Mouse (Mus musculus) C2C12 (cell line): Measurements from ENCODE around the gene Tlr5.

Experiments
- CEBPB ChIP-seq: IDR thresholded peaks from one replicate; pipeline ENCODE4 v1.6.1; 2011; ENCODE audit warnings: low read depth, mild to moderate bottlenecking, control low read depth, moderate library complexity
- CTCF ChIP-seq: IDR thresholded peaks from one replicate; pipeline ENCODE4 v1.5.1; 2011; ENCODE audit not compliant: control insufficient read depth, insufficient read depth, insufficient read length
- MAX ChIP-seq: IDR thresholded peaks from one replicate; pipeline ENCODE4 v1.6.1; 2011; ENCODE audit warnings: mild to moderate bottlenecking, control low read depth
- USF1 ChIP-seq: IDR thresholded peaks from one replicate; pipeline ENCODE4 v1.6.1; 2011; ENCODE audit warnings: low read depth, mild to moderate bottlenecking, control low read depth, moderate library complexity

- TF ChIP-seq CTCF (no peak), MAX (no peak), USF1 (no peak), CEBPB (no peak)
These were observed 3.4 kb downstream of the Tlr5 start for GRCm38 (mm10) chr1:182957826-182958544.
